Mouse (Mus musculus): Measurements from ENCODE around the gene Gm3424.
"Not testable (repeated sequence)": the region's sequence is repeated elsewhere in the genome, so short reads cannot be mapped to it uniquely, and the experiment has no call there.

Gm3424 gene

DNA sequence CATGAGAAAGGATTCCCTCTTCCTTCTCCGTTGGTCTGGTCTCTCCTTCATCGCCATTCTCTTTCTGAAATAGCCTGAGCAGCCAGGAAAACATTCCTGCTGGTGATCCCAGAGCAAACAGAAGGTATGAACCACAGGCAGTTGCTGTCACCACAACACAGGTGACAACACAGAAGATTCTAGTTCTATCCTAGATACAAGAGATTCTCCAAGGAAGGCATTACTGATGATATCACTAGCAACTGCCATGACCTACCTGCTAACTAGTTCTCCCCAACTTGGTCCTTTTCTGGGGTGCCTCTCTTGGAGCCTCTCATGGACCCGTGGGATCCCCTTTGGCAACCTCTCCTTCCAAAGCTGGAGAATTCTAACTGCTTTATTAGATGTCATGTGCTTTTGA, at the start of gene Gm3424:
Gene Gm3424, minus strand, starts transcription at position 101 of the 400 bp plus-strand sequence.
- DNase-seq (ENCODE audit: low spot score), result not testable (repeated sequence)

DNA sequence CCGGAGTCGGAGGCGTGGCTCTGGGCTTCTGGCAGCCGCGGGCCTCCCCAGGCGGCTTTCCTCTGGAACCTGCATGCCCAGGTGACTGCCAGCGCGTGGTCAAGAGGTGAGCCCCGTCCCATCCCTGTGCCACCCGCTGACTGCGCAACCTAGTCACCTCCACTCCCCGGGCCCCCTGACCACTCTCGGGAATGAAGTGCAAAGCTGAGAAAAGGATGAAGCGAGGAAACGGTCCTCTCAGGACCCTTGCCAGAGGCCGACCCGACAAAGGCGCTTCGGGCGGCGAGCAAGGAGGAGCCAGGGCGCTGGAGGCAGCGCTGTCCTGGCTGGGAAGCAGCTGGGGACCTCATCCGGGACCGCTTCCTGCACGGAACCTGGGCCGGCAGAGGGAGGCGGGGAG, 49.7 kb upstream of the Gm3424 start:
- DNase-seq (ENCODE audit: low spot score), result not testable (repeated sequence)

DNA sequence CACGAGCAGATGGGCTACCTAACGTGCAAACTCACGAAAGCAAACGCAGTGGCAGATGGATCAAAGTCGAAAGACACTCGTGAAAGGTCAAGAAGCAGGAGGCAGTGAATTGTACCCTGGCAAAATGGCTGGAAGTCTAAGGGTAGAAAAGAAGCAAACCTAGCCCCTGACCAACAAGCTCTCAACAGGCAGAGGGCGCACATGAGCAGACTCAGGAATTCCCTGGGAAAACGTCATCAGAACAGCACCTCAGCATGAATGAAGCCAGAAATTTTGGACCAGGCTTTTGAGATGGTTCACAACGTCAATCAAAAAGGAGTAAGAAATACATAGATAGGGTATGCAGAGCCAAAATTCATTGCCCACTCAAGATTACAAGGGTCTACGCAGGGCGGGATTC, 49.0 kb upstream of the Gm3424 start:
- DNase-seq (ENCODE audit: low spot score), result not testable (repeated sequence)

DNA sequence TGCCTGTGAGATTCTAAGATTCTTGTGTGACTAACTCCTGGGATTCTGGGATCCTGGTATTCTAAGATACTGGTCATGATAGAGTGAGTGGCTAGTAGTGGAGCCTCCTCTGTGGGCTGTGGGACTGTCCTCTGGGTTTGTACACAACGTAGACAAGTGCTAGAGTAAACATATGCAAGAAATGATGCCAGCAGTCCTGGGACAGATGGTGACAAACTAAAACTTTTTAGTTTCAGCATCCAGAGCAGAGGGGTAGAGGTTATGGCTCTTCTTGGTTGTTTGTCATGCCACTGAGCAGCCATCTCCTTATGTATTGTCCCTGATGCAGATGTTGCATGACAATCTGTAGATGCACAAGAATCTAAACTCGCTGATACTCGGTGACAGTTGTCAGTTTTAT, 25.8 kb upstream of the Gm3424 start:
- not testable (repeated sequence) for DNase-seq (ENCODE audit: low spot score)

DNA sequence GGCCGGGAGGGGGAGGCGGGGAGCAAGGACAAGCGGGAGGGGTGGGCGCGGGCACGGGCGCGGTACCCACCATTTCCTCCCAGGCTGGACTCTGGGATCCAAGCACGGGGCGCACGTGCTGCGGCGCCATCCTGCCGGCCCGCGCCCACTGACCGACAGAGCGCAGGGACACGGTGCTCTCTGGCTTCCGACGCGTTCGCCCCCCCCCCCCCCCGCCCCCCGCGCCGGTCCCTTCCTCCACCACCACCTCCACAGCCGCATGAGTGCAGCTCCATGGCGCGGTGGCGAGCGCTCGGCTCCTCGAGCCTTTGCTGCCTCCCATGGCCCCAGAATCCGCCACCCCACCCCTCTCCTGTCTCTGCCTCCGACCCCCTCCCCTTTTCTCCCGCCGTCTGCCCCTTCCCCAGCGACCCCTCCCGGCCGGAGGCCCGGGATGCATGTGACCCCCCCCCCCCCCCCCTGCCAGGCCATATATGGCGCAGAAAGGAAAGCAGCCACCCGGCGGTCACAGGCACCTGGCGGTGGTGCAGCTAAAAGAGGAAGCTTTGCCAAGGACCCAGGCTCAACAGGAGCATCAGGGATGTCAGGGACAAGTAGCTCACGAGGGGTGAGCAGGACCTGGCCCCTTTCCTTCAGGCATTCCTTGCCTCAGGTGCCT, 17.3 kb downstream of the Gm3424 start:
- DNase-seq (ENCODE audit: low spot score), result not testable (repeated sequence)

DNA sequence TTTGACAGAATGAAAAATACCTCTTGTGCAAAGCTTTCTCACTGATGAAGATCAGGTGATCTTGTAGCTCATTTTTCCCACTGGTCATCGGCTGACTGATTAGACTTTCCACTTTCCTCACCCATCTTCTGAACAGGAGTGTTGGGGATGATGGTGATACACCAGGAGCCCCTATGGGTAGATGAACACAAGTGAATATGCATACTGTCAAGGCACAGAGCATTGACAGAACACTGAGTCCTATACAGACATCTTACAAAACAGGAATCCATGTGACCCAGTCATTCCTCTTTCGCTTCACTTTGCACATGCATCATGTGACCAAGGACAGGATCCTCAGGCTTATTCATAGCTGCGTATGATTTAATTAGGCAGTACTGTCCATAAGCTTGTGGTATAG, 22.2 kb downstream of the Gm3424 start, which contains the start of gene Gm3383:
Gene Gm3383, minus strand, starts transcription at position 101 of the 400 bp plus-strand sequence.
- DNase-seq (ENCODE audit: low spot score), result not testable (repeated sequence)
